Mouse (Mus musculus): ENCODE data around the gene Adora3. TPM values are rescaled to one million over a fixed set of nuclear protein-coding genes. Genes with fewer than 3 reads are reported as not detected.

The Adora3 gene
- total RNA-seq, 2 experiments from 2014 or later, result 1.4 TPM; not detected in 1

DNA sequence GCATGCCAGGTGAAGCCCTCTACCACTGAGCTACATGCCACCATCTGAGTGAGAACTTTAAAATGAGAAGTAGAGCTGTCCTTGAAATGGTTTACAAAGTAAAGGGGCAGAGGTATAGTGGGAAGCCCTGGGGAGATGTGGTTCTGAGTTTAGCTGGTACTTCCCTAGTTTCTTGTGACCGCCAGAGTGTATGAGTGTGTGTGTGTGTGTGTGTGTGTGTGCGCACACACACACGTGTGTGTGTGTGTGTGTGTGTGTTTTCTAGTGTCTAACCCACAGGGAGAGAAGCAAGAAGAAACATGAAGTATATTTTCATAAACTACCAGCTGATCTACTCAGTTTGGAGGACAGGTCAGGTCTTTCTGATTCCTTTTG lies 57.5 kb downstream of the Adora3 start:
- ATAC-seq (replicated peaks; ENCODE audit: poor library complexity), result peak; percentile 27

DNA sequence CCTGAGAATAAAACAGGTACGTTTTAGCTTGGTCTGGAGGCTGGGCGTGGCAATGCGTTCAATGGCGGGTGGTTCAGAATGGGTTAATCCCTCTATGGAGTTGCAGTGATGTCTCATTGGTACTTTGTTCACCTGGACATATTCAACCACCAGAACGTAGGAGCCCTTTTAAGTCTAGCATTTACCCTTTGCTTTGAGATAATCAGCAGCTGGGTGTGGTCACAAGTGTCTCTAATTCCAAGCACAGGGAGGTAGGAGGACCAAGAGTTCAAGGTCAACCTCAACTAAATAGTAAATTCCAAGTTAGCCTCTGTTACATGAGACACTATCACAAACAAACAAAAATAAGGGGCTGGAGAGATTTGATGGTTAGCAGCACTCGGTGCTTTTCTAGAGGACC lies 58.1 kb downstream of the Adora3 start:
- ATAC-seq (replicated peaks; ENCODE audit: poor library complexity), result no peak

DNA sequence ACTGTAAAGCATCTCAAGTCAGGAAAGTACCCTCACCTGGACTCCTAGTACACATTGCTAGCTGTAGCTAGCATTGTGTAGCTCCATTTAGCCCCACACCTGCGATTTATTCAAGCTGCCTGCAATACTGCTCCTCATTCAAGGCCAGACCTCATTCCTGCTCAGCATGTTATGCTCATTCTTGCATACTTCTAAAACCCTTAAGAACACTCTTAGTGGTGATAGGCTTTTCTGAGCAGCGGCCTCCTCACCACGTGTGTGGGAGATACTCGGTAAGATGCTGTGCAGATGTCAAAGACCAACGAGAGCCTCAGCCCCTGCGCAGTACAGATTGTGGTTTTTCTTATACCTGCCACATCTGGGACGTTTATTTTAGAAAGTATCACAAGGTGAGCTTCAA lies 59.2 kb downstream of the Adora3 start:
- ATAC-seq (replicated peaks; ENCODE audit: poor library complexity), result no peak

DNA sequence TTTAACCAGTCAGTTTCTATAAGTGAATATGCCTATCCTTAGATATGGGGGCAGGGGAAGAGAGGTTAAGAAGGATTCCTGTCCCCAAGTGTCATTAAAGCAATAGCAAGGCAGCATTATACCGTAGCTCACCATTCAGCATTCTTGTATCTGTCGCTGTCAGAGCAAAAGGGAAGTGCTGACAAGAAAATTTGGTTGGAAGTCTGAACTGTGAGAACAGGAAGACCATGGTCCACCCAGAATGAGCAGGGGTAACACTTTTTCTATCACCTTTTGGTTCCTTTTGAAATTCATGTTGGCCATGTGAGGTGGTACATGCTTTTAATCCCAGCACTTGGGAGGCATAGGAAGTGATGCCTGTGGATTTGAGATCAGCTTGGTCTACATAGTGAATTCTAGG lies 60.4 kb downstream of the Adora3 start:
- no peak for ATAC-seq (replicated peaks; ENCODE audit: poor library complexity)

DNA sequence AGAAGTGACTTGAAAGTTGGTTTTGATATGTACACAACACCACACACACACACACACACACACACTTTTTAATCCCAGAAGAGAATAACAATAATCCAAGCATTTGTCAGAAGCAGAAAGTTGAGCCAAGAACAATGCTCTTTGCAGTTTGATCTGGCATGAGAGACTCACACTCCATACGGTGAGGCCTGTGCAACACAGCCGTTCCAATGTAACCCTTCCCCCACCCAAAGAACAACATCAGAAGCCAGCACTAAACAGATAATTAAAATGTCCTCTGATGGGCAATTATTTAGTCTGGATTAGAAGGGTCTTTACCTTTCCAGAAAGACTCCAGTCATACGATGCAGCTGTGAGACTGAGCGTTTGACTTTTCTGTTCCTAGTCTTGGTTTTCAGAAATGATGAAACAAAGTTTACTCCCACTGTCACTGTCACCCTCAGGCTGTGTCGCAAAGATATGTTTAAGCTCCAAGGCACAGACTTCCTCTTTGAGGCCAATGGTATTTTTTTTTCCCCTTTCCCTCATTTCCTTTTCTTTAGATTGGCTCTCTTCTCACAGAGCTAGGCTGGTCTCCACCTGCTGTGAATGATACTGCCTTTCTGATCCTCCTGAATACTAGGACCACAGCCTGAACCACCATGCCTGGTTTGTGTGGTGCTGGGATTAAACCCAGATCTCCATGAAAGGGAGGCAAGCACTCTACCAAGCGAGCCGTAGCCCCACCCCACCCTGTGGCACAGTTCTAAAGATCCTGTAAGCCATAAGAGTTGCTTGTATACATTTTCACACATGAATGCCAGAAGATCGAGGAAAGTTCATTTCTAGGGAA lies 61.8 kb downstream of the Adora3 start, which contains the start of gene I830077J02Rik:
I830077J02Rik (minus strand) TSS at position 425 of the 832 bp plus-strand sequence.
- peak; percentile 81 for ATAC-seq (replicated peaks; ENCODE audit: poor library complexity)

DNA sequence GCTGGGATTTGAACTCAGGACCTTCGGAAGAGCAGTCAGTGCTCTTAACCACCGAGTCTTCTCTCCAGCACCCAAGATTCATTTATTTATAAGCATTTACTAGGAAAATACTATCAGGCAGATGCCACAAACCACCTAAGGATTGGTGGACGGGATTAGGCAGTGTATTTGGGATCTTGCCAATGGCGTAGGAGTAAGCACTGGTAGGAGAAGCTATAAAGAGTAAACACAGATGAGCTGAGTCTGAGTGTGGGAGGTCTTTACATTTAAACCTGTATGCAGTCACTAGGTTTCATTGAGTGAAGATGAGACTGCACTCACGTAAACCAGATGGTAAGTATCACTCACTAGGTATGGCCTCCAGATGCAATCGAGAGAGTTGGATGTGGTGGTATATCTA lies 63.3 kb downstream of the Adora3 start:
- ATAC-seq (replicated peaks; ENCODE audit: poor library complexity), result no peak

DNA sequence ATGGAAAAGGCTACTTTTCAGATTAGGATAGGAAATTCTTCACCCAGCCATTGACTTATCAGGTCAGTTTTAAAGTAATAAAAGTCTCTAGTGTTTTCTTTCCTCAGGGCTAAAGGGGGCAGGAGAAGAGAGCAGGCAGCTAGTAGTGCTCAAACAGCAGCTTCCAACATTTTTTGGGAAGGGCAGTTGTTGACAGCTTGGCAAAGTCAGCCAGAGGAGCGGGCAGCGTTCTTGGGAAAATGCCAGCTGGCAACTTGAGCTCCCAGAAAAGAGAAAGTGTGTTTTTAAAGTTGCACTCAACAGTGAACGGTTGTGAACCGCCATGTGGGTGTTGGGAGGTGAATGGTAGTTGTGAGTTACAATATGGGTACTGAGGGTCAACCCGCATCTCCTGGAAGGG lies 64.4 kb downstream of the Adora3 start:
- no peak for ATAC-seq (replicated peaks; ENCODE audit: poor library complexity)

DNA sequence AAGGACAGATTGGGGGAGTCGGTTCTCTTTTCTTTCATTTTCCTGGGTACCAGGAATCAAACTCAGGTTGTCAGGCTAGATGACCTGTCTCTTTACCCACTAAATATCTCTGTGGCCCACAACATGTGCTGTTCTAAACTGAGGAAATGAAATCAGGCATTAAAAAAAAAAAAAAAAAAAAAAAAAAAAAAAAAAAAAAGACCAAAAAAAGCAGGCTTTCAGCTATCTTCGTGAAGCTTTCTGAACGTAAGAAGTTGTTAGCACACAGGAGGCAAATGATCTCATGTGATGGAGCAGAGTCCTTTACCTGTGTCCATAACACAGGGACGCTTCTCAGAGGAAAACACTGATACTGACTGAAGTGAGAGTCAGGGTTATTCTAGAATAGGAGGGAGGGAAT lies 65.5 kb downstream of the Adora3 start:
- no peak for ATAC-seq (replicated peaks; ENCODE audit: poor library complexity)

DNA sequence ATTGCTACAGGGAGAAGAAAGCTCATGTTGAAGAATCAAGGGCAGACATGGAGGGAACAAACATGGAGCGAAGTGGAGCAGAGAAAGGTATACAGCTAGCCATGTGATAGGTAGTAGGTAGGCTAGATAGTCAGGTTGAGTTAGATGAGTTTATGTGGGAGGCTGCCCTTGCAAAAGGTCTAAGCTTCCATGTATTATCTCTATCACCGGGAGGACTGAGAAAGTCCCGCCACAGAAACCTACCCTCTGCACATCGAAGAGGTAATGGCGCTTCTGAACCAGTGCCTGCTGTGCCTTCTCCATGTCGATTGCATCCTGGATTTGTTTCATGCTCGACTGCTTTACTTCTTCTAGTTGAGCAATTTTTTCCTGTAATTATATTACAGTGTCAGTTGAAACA lies 80.7 kb downstream of the Adora3 start:
- ATAC-seq (replicated peaks; ENCODE audit: poor library complexity), result no peak

DNA sequence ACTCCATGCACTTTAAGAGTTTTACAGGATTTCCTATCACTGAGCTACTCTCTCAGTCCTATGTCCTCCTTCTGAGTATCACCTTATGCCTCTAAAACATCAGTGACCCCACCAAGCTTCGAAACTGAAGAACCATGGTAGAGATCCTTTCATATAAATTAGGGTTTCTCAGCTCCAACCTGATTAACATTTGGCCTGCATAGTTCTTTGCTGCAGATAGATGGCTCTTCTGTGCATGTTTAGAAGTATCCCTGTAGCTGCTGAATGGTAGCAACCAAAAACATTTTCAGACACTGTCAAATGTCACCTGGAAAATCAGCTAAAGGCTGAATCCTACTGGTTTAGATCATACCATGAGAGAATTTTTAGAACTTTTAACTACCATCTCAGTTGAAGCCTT lies 86.6 kb downstream of the Adora3 start:
- ATAC-seq (replicated peaks; ENCODE audit: poor library complexity), result no peak

DNA sequence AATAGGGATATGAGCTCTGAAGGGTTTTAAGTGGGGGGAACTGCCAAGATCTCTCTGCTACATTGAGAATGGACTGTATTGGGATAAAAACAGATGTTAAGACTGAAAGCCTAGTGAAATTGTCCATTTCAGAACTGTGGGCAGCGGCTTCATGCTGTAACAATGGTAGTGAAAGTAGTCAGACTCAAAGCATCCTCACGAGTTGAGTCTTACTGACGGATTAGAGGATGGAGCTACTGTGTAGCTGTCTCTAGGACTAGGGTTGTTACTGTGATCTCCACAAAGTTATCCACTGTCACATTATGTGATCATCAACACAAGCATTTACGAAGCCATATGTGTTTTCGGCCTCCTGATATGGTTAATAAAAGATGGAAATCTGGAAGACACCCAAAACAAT lies 87.5 kb downstream of the Adora3 start:
- ATAC-seq (replicated peaks; ENCODE audit: poor library complexity), result no peak

Other genes with a start within 250 kb of the Adora3 start
- 23.4 and 30.4 TPM in 2 replicates for gene Ddx20, start 183.3 kb upstream of the Adora3 start, total RNA-seq (2015)
- gene Ddx20, start 183.3 kb upstream of the Adora3 start, total RNA-seq (2017), result 51.9 and 57.7 TPM in 2 replicates
- 0.05 TPM in 1 of 2 replicates, not detected in the other for gene Inka2, start 166.3 kb upstream of the Adora3 start, total RNA-seq (2015)
- 0.17 TPM in 1 of 2 replicates, not detected in the other for gene Inka2, start 166.3 kb upstream of the Adora3 start, total RNA-seq (2017)
- 151 and 181 TPM in 2 replicates for gene Rap1a, start 69.5 kb upstream of the Adora3 start, total RNA-seq (2015)
- gene Rap1a, start 69.5 kb upstream of the Adora3 start, total RNA-seq (2017), result 128 and 136 TPM in 2 replicates
- 0.71 and 1.8 TPM in 2 replicates for gene Tmigd3, start within 50 bp of the Adora3 start, total RNA-seq (2015)
- 0.33 and 2.2 TPM in 2 replicates for gene Tmigd3, start within 50 bp of the Adora3 start, total RNA-seq (2017)
- gene I830077J02Rik, start 61.8 kb downstream of the Adora3 start, total RNA-seq (2015), result 33.1 and 45.9 TPM in 2 replicates
- gene I830077J02Rik, start 61.8 kb downstream of the Adora3 start, total RNA-seq (2017), result 19.2 and 22.3 TPM in 2 replicates
- 58.5 and 68.7 TPM in 2 replicates for gene Wdr77, start 88.5 kb downstream of the Adora3 start, total RNA-seq (2015)
- gene Wdr77, start 88.5 kb downstream of the Adora3 start, total RNA-seq (2017), result 37.6 and 39.1 TPM in 2 replicates
- gene Atp5f1, start 89.2 kb downstream of the Adora3 start, total RNA-seq (2015), result 472 and 511 TPM in 2 replicates
- gene Atp5f1, start 89.2 kb downstream of the Adora3 start, total RNA-seq (2017), result 494 and 515 TPM in 2 replicates
- gene Ovgp1, start 102.9 kb downstream of the Adora3 start, total RNA-seq (2015), result 4.0 and 4.5 TPM in 2 replicates
- gene Ovgp1, start 102.9 kb downstream of the Adora3 start, total RNA-seq (2017), result 1.4 and 1.5 TPM in 2 replicates
- gene Pifo, start 143.8 kb downstream of the Adora3 start, total RNA-seq (2015), result not detected in 2 replicates
- not detected in 2 replicates for gene Pifo, start 143.8 kb downstream of the Adora3 start, total RNA-seq (2017)
- gene Chil5, start 162.0 kb downstream of the Adora3 start, total RNA-seq (2015), result 0.89 TPM in 1 of 2 replicates, not detected in the other
- gene Chil5, start 162.0 kb downstream of the Adora3 start, total RNA-seq (2017), result 0.24 and 0.92 TPM in 2 replicates
- gene Chia1, start 242.4 kb downstream of the Adora3 start, total RNA-seq (2015), result not detected in 2 replicates
- gene Chia1, start 242.4 kb downstream of the Adora3 start, total RNA-seq (2017), result not detected in 2 replicates